Mouse (Mus musculus) CH12.LX (cell line): ENCODE results near the gene Lifr. TPM values are rescaled to one million over a fixed set of nuclear protein-coding genes. Genes with fewer than 3 reads are reported as not detected.

Experiments used
- DNase-seq: peaks from one replicate; pipeline ENCODE4 v3.0.0-alpha.2; 2013; ENCODE audit errors: extremely low read depth
- H3K27ac ChIP-seq: 2 replicates; pipeline ENCODE4 v1.5.1; 2012; ENCODE audit warnings: low read depth, mild to moderate bottlenecking, control low read depth, moderate library complexity; ENCODE audit not compliant: insufficient read depth
- H3K27me3 ChIP-seq: replicated peaks from 2 replicates; pipeline ENCODE3; 2012; ENCODE audit warnings: inconsistent platforms
- H3K36me3 ChIP-seq, 2 experiments: replicated peaks in 1 of 2; 2 replicates each; pipeline versions ENCODE3 to v1.6.1; 2012; ENCODE audit warnings: inconsistent platforms in 1 of 2, low read length in 1 of 2, mild to moderate bottlenecking in 1 of 2, mixed read lengths in 1 of 2, moderate library complexity in 1 of 2; ENCODE audit not compliant: control insufficient read depth in 1 of 2, insufficient read depth in 1 of 2
- H3K4me1 ChIP-seq, 2 experiments: 2 replicates each; pipeline ENCODE4 v1.6.1; 2012; ENCODE audit warnings: inconsistent platforms in 1 of 2, moderate library complexity in 1 of 2; ENCODE audit not compliant: insufficient read depth in 2 of 2, control insufficient read depth in 1 of 2
- H3K4me2 ChIP-seq: 2 replicates; pipeline ENCODE4 v1.6.1; 2012; ENCODE audit warnings: low read depth, mild to moderate bottlenecking, control low read depth; ENCODE audit not compliant: poor library complexity, insufficient read depth, severe bottlenecking
- H3K4me3 ChIP-seq, 3 experiments: fragments of 150-350 bp in 1 of 3; sonication (generic) in 1 of 3; replicated peaks in 1 of 3; 2 replicates each; pipeline versions ENCODE3 to v1.5.1; 2011 to 2012; ENCODE audit warnings: low read depth in 2 of 3, low read length in 2 of 3, mild to moderate bottlenecking in 2 of 3, moderate library complexity in 2 of 3, control low read depth in 1 of 3, improper control_type of control experiment in 1 of 3, inconsistent platforms in 1 of 3, mixed read lengths in 1 of 3; ENCODE audit not compliant: poor library complexity in 1 of 3
- H3K79me2 ChIP-seq: replicated peaks from 2 replicates; pipeline ENCODE4 v1.6.1; 2012; ENCODE audit warnings: mild to moderate bottlenecking, moderate library complexity; ENCODE audit not compliant: control insufficient read depth, poor library complexity, insufficient read depth, severe bottlenecking; ENCODE audit errors: extremely low read depth
- H3K9ac ChIP-seq: 2 replicates; pipeline ENCODE4 v1.6.1; 2012; ENCODE audit warnings: low read depth, mild to moderate bottlenecking, control low read depth, moderate library complexity; ENCODE audit not compliant: insufficient read depth
- H3K9me3 ChIP-seq: replicated peaks from 2 replicates; pipeline ENCODE3; 2012; ENCODE audit warnings: low read length, inconsistent platforms, mixed read lengths
- CTCF ChIP-seq, 2 experiments: IDR thresholded peaks in 1 of 2; conservative IDR thresholded peaks in 1 of 2; 2 replicates each; pipeline ENCODE4 v1.5.1; 2011 to 2012; ENCODE audit warnings: low read depth in 2 of 2, low read length in 2 of 2, improper control_type of control experiment in 1 of 2, inconsistent platforms in 1 of 2, mild to moderate bottlenecking in 1 of 2, moderate library complexity in 1 of 2
- E2F4 ChIP-seq: IDR thresholded peaks from 2 replicates; pipeline ENCODE4 v1.6.1; 2011; ENCODE audit warnings: low read depth, low read length, improper control_type of control experiment; ENCODE audit not compliant: insufficient replicate concordance
- ELF1 ChIP-seq: IDR thresholded peaks from 2 replicates; pipeline ENCODE4 v1.6.1; 2014; ENCODE audit warnings: low read depth, mild to moderate bottlenecking, inconsistent platforms, low read length, improper control_type of control experiment
- IRF4 ChIP-seq: IDR thresholded peaks from 2 replicates; pipeline ENCODE4 v1.6.1; 2014; ENCODE audit warnings: low read depth, mild to moderate bottlenecking, inconsistent platforms, low read length, improper control_type of control experiment
- JUN ChIP-seq: IDR thresholded peaks from 2 replicates; pipeline ENCODE4 v1.6.1; 2011; ENCODE audit warnings: low read depth, mild to moderate bottlenecking, low read length, improper control_type of control experiment, moderate library complexity; ENCODE audit not compliant: insufficient read depth
- JUND ChIP-seq: conservative IDR thresholded peaks from 2 replicates; pipeline ENCODE4 v1.6.1; 2011; ENCODE audit warnings: low read depth, low read length, improper control_type of control experiment
- KAT2A ChIP-seq: IDR thresholded peaks from 2 replicates; pipeline ENCODE4 v1.6.1; 2012; ENCODE audit warnings: low read length, improper control_type of control experiment, inconsistent platforms; ENCODE audit not compliant: insufficient replicate concordance
- MAFK ChIP-seq: IDR thresholded peaks from 2 replicates; pipeline ENCODE4 v1.6.1; 2011; ENCODE audit warnings: low read length, improper control_type of control experiment; ENCODE audit not compliant: insufficient replicate concordance
- MAX ChIP-seq: IDR thresholded peaks from 2 replicates; pipeline ENCODE4 v1.6.1; 2011; ENCODE audit warnings: low read length, improper control_type of control experiment
- MEF2A ChIP-seq: IDR thresholded peaks from 2 replicates; pipeline ENCODE4 v1.6.1; 2014; ENCODE audit warnings: low read depth, mild to moderate bottlenecking, inconsistent platforms, low read length, improper control_type of control experiment, borderline replicate concordance
- MYC ChIP-seq: IDR thresholded peaks from 2 replicates; pipeline ENCODE4 v1.6.1; 2011; ENCODE audit warnings: low read depth, mild to moderate bottlenecking, improper control_type of control experiment, low read length
- PAX5 ChIP-seq: IDR thresholded peaks from 2 replicates; pipeline ENCODE4 v1.6.1; 2012; ENCODE audit warnings: low read length, inconsistent platforms, mixed read lengths
- POLR2A ChIP-seq: IDR thresholded peaks from 2 replicates; pipeline ENCODE4 v1.6.1; 2011; ENCODE audit warnings: low read depth, mild to moderate bottlenecking, improper control_type of control experiment, low read length
- RAD21 ChIP-seq: IDR thresholded peaks from 2 replicates; pipeline ENCODE4 v1.6.1; 2011; ENCODE audit warnings: low read depth, mild to moderate bottlenecking, low read length, improper control_type of control experiment, moderate library complexity
- SMC3 ChIP-seq: IDR thresholded peaks from 2 replicates; pipeline ENCODE4 v1.6.1; 2011; ENCODE audit warnings: low read depth, low read length, improper control_type of control experiment
- TCF12 ChIP-seq: IDR thresholded peaks from 2 replicates; pipeline ENCODE4 v1.6.1; 2014; ENCODE audit warnings: low read depth, mild to moderate bottlenecking, inconsistent platforms, low read length, improper control_type of control experiment
- UBTF ChIP-seq: IDR thresholded peaks from 2 replicates; pipeline ENCODE4 v1.6.1; 2012; ENCODE audit warnings: low read depth, mild to moderate bottlenecking, inconsistent platforms, low read length, improper control_type of control experiment, moderate library complexity
- ZKSCAN1 ChIP-seq: IDR thresholded peaks from 2 replicates; pipeline ENCODE4 v1.6.1; 2012; ENCODE audit warnings: low read depth, inconsistent platforms, low read length, improper control_type of control experiment, borderline replicate concordance
- ZMIZ1 ChIP-seq: IDR thresholded peaks from 2 replicates; pipeline ENCODE4 v1.6.1; 2012; ENCODE audit warnings: low read depth, mild to moderate bottlenecking, inconsistent platforms, low read length, improper control_type of control experiment
- ZNF384 ChIP-seq: IDR thresholded peaks from 2 replicates; pipeline ENCODE4 v1.6.1; 2012; ENCODE audit warnings: low read depth, low read length, improper control_type of control experiment, inconsistent platforms
- dilution Hi-C: fragments of 300-500 bp; cut with MboI; formaldehyde crosslinking; loops from 2 replicates; pipeline ENCODE4 v1.14.3; 2020; ENCODE audit warnings: low sequenced_read_pairs; ENCODE audit not compliant: extremely low pct_unique_long_range_greater_than_20kb, extremely low pct_ligation_motif_present
- in situ Hi-C: fragments of 300-500 bp; cut with MboI; formaldehyde crosslinking; loops from 3 replicates; pipeline ENCODE4 v1.14.3; 2019; ENCODE audit warnings: low sequenced_read_pairs, low pct_ligation_motif_present, low pct_unique_long_range_greater_than_20kb, mixed read lengths
- polyA plus RNA-seq: library from polyadenylated mRNA; unstranded; fragments of >175 nt; gene quantifications from 2 replicates; pipeline ENCODE4 v1.2.1, GENCODE M21; 2012; ENCODE audit warnings: low read depth; ENCODE audit not compliant: insufficient read length
- total RNA-seq, 2 experiments: library from RNA; depleted of rRNA; stranded (reverse); fragments of 300-350 nt in 1 of 2; fragments of >200 nt in 1 of 2; gene quantifications; 2 replicates each; pipeline ENCODE4 v1.2.3; 2012 to 2014

Lifr gene
- total and polyA plus RNA-seq, 3 experiments: 0.03 TPM; not detected in 2

GRCm38 (mm10) chr15:7073269-7073668 lies 17.1 kb upstream of the Lifr start:
- no peaks in the 10 kb centered on the region for H3K36me3 ChIP-seq
- H3K27ac ChIP-seq: no peak overlapping the region
- peaks cover 0 to 6% of the 10 kb centered on the region in 2 experiments; a peak in 1 of 4 replicates for H3K4me1 ChIP-seq
- in situ Hi-C loops: no loop called here
- no peak overlapping the region for H3K4me2 ChIP-seq
- dilution Hi-C loops: no loop called here
- TF ChIP-seq MAFK (no peak), MYC (no peak), MAX (no peak), E2F4 (no peak), PAX5 (no peak), ZKSCAN1 (no peak), POLR2A (no peak)
- no peak for DNase-seq
- H3K79me2 ChIP-seq: no peaks in the 10 kb centered on the region
- H3K9me3 ChIP-seq: no peaks in the 10 kb centered on the region
- no peak overlapping the region for H3K9ac ChIP-seq
- H3K27me3 ChIP-seq: no peaks in the 10 kb centered on the region
- no peak overlapping the region for H3K4me3 ChIP-seq

- TF ChIP-seq MEF2A: no peak
- TF ChIP-seq, all 38 proteins: peak for 0
- H3K4me3 ChIP-seq: no peak overlapping the region
- H3K4me2 ChIP-seq: no peak overlapping the region
- no peaks in the 10 kb centered on the region for H3K27me3 ChIP-seq
- H3K9me3 ChIP-seq: no peaks in the 10 kb centered on the region
- no peaks in the 10 kb centered on the region for H3K79me2 ChIP-seq
- DNase-seq: no peak
- H3K9ac ChIP-seq: no peak overlapping the region
- H3K36me3 ChIP-seq: no peaks in the 10 kb centered on the region
- H3K4me1 ChIP-seq: peaks cover 0 to 9% of the 10 kb centered on the region in 2 experiments; a peak in 1 of 4 replicates
- in situ Hi-C loops (no loop called here), dilution Hi-C loops (no loop called here)
- H3K27ac ChIP-seq: no peak overlapping the region
Observed at GRCm38 (mm10) chr15:7075185-7075584, 15.2 kb upstream of the Lifr start.

GRCm38 (mm10) chr15:7078356-7078755 lies 12.1 kb upstream of the Lifr start:
- Histone ChIP-seq H3K9me3 (no peaks in the 10 kb centered on the region), H3K4me2 (no peak overlapping the region), H3K27me3 (no peaks in the 10 kb centered on the region), H3K4me1 (peaks cover 0 to 9% of the 10 kb centered on the region in 2 experiments; a peak in 1 of 4 replicates), H3K79me2 (no peaks in the 10 kb centered on the region), H3K27ac (no peak overlapping the region), H3K36me3 (no peaks in the 10 kb centered on the region), H3K9ac (no peak overlapping the region), H3K4me3 (no peak overlapping the region)
- TF ChIP-seq IRF4 (no peak), SMC3 (no peak), ZMIZ1 (no peak), POLR2A (no peak), E2F4 (no peak), ZKSCAN1 (no peak), CTCF (conservative IDR thresholded peaks at IDR 0.05 in 1 of 2, IDR thresholded peaks at IDR 0.05 in 1 of 2; ENCODE audit: low read depth in 2 of 2, low read length in 2 of 2) (no peak), UBTF (no peak), RAD21 (no peak), JUN (no peak), ELF1 (no peak), TCF12 (no peak), ZNF384 (no peak), KAT2A (no peak), JUND (no peak)
- dilution Hi-C loops (no loop called here), in situ Hi-C loops (no loop called here)
- no peak for DNase-seq
